Mouse (Mus musculus) leukemia stem cell, adult 10-12 weeks (primary cell): ENCODE data around the gene Snap47. TPM values are rescaled to one million over a fixed set of nuclear protein-coding genes. Genes with fewer than 3 reads are reported as not detected.

ENCODE experiments used
- polyA plus RNA-seq: library from polyadenylated mRNA; stranded (reverse); fragments of >175 nt; gene quantifications from 2 replicates; pipeline ENCODE4 v1.2.3, GENCODE M21; 2012; ENCODE audit warnings: low replicate concordance

The Snap47 gene
- 0.78 and 2.8 TPM in 2 replicates for polyA plus RNA-seq

DNA sequence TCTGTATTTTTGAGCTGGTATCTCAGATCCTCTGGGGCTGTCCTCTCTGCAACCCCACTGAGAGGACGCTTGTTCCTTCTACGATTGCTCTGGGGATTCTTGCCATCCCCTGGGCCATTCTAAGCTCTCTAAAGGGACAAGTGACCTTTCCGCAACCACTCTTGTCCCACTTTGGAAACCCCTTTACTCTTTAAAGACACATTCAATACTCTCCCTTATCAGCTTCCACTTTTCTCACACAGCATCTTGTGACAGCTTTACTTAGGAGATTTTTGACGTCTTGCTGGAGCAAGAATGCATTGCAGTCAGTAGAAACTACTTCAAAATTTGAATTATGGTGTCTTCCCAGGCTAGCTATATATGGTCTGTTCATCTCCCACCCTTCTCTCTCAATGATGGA lies at the start of gene Snap47:
Gene Snap47, minus strand, starts transcription at position 101 of the 400 bp plus-strand sequence.

DNA sequence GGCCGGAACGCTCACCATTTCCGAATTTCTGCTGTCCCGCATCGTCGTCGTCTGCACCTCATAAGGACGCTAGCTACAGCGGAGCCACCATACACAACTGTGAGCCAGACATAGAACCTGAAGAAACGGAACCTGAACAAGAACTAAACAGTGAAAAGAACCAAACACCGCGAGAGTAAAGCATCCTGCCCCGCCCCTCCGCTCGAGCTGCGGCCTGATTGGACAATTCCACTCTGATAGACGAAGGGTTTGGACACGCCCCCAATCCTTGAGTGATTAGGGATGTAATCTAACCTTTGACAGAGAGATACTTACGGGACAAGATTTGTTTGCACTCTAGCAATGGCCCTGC lies 21.3 kb upstream of the Snap47 start, which contains the start of gene Zfp867:
Gene Zfp867, minus strand, starts transcription at position 149 of the 352 bp plus-strand sequence.

DNA sequence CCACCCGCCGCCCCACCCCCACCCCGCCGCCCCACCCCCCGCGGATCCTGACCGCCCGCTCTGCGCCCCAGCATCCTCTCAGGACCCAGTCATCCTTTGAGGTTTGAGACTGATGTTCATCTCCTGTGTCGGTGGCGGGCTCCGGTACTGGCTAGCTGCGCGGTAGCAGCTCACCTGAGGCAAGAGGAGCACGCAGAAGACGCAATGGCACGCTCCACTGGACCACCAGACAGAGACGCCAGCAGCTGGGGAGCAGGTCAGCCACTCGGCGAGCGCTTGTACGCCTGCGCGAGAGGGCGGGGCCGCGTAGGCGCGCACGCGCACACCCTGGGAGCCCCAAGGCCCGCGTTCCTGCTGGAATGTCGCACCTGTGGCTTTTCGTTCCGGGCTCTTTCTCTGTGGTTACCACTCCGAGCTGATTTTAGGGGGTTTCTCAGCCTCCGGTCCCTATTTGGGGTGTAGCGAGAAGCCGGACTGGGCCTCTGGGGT lies 1.2 kb downstream of the Snap47 start, which contains the start of gene Jmjd4:
Gene Jmjd4, plus strand, starts transcription at position 305 of the 489 bp plus-strand sequence.

DNA sequence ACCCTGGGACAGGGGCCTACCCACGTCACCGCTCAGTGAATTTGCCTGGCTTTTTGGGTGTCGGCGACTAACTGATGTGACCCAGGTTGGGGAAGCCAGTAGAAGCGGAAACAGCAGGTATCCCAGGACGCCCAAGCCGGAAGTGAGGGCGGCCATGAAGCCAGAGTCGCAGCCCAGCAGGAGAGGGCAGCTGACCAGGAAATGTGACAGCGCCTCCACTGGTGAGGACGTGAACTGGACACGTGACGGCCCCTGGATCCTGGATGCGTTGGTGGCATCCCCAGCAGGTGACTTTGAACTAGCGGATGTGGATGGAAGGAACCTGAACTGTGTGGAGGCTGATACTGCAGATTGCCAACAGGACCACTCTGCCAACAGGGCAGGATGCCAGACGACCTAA lies 75.5 kb downstream of the Snap47 start, which contains the start of gene Prss38:
Gene Prss38, minus strand, starts transcription at position 183 of the 400 bp plus-strand sequence.

Other genes with a start within 250 kb of the Snap47 start
- gene Mrpl55, start 248.7 kb downstream of the Snap47 start, polyA plus RNA-seq: 16.0 and 43.0 TPM in 2 replicates
- 31.8 and 32.5 TPM in 2 replicates for gene 2310033P09Rik, start 242.9 kb downstream of the Snap47 start, polyA plus RNA-seq
- gene Arf1, start 222.9 kb downstream of the Snap47 start, polyA plus RNA-seq: 137 and 178 TPM in 2 replicates
- 0.06 TPM in 1 of 2 replicates, not detected in the other for gene Wnt3a, start 160.4 kb downstream of the Snap47 start, polyA plus RNA-seq
- gene Wnt9a, start 144.3 kb downstream of the Snap47 start, polyA plus RNA-seq: 0.05 TPM in 1 of 2 replicates, not detected in the other
- not detected in 2 replicates for gene Prss38, start 75.5 kb downstream of the Snap47 start, polyA plus RNA-seq
- gene Jmjd4, start 1.1 kb downstream of the Snap47 start, polyA plus RNA-seq: 7.9 and 11.2 TPM in 2 replicates
- gene Zfp867, start 21.3 kb upstream of the Snap47 start, polyA plus RNA-seq: 0.07 and 0.11 TPM in 2 replicates
- 23.9 and 35.1 TPM in 2 replicates for gene Zkscan17, start 75.6 kb upstream of the Snap47 start, polyA plus RNA-seq
- gene Nlrp3, start 90.4 kb upstream of the Snap47 start, polyA plus RNA-seq: 0.18 and 0.73 TPM in 2 replicates
- not detected in 2 replicates for gene Olfr222, start 125.0 kb upstream of the Snap47 start, polyA plus RNA-seq
- not detected in 2 replicates for gene Olfr223, start 142.1 kb upstream of the Snap47 start, polyA plus RNA-seq
- gene Mprip, start 210.1 kb upstream of the Snap47 start, polyA plus RNA-seq: 34.3 and 43.9 TPM in 2 replicates